29 mouse cellular contexts compared by ENCODE assay signal in genomic region chr3:109672925-109673324, GRCm38 (mm10).
DNase-seq lines count a peak whose midpoint lies in the region; ATAC-seq and TF ChIP-seq lines count a peak whose summit lies in the region.
"Had no signal": no experiment of that assay in that cellular context is flagged by ENCODE, and none has a peak within 500 bp of the region (broad histone marks: within the 10 kb centered on the region; RNA-seq: fewer than 3 reads in every experiment).

No protein-coding gene starts in this region.

- H3K4me1 ChIP-seq in limb, embryonic 14.5 days (ENCODE audit: control insufficient read depth, insufficient read depth, low read length) = no peaks in the 10 kb centered on the region
- no peaks in the 10 kb centered on the region for H3K4me1 ChIP-seq in limb, embryonic 10.5 days
- no peaks in the 10 kb centered on the region for H3K4me1 ChIP-seq in midbrain, embryonic 15.5 days
- H3K4me1 ChIP-seq: embryonic facial prominence, embryonic 15.5 days; heart, embryonic 12.5 days; heart, embryonic 15.5 days; hindbrain, embryonic 10.5 days; hindbrain, embryonic 13.5 days had no signal

- H3K9me3 ChIP-seq in limb, embryonic 14.5 days (ENCODE audit: control insufficient read depth, low read length) = no peaks in the 10 kb centered on the region
- H3K9me3 ChIP-seq in limb, embryonic 10.5 days (replicated peaks) = no peaks in the 10 kb centered on the region
- H3K9me3 ChIP-seq in midbrain, embryonic 15.5 days = no peaks in the 10 kb centered on the region
- H3K9me3 ChIP-seq: embryonic facial prominence, embryonic 15.5 days; heart, embryonic 12.5 days; heart, embryonic 15.5 days; hindbrain, embryonic 10.5 days; hindbrain, embryonic 13.5 days had no signal

- ATAC-seq in limb, embryonic 14.5 days (ENCODE audit: low FRiP score, low read depth) = no peak
- ATAC-seq in midbrain, embryonic 15.5 days (replicated peaks) = no peak
- ATAC-seq: forebrain, embryonic 14.5 days; forebrain, postnatal 0 days; hindbrain, embryonic 16.5 days had no signal

- H3K27me3 ChIP-seq in limb, embryonic 14.5 days (ENCODE audit: control insufficient read depth, insufficient read depth, low read length) = no peaks in the 10 kb centered on the region
- no peaks in the 10 kb centered on the region for H3K27me3 ChIP-seq in limb, embryonic 10.5 days (ENCODE audit: low read depth, poor library complexity, severe bottlenecking)
- H3K27me3 ChIP-seq in midbrain, embryonic 15.5 days (replicated peaks) = no peaks in the 10 kb centered on the region
- H3K27me3 ChIP-seq: CH12.LX; embryonic facial prominence, embryonic 15.5 days; heart, embryonic 12.5 days; heart, embryonic 15.5 days; hindbrain, embryonic 13.5 days had no signal

- no peak overlapping the region for H3K9ac ChIP-seq in limb, embryonic 14.5 days (ENCODE audit: low read depth, low read length, severe bottlenecking)
- no peak overlapping the region for H3K9ac ChIP-seq in midbrain, embryonic 15.5 days
- H3K9ac ChIP-seq: embryonic facial prominence, embryonic 15.5 days; forebrain, postnatal 0 days; heart, embryonic 12.5 days; heart, embryonic 15.5 days; hindbrain, embryonic 13.5 days had no signal

- no peak overlapping the region for H3K4me2 ChIP-seq in limb, embryonic 14.5 days (replicated peaks; ENCODE audit: low read depth, low read length, severe bottlenecking)
- H3K4me2 ChIP-seq in midbrain, embryonic 15.5 days = no peak overlapping the region
- H3K4me2 ChIP-seq: embryonic facial prominence, embryonic 15.5 days; heart, embryonic 12.5 days; heart, embryonic 15.5 days; hindbrain, embryonic 13.5 days had no signal

- H3K27ac ChIP-seq in limb, embryonic 14.5 days (replicated peaks; ENCODE audit: low read depth, low read length) = no peak overlapping the region
- no peak overlapping the region for H3K27ac ChIP-seq in limb, embryonic 10.5 days
- H3K27ac ChIP-seq in midbrain, embryonic 15.5 days = no peak overlapping the region
- H3K27ac ChIP-seq: embryonic facial prominence, embryonic 15.5 days; gastrocnemius, adult 2 months; heart, embryonic 15.5 days; hindbrain, embryonic 10.5 days; hindbrain, embryonic 13.5 days had no signal

- WGBS in limb, embryonic 14.5 days = 56% methylated on average over 1 of the region's 1 CpGs
- WGBS in limb, embryonic 10.5 days = 96% methylated on average over 1 of the region's 1 CpGs
- WGBS in midbrain, embryonic 15.5 days = 89% methylated on average over 1 of the region's 1 CpGs

- peak; percentile 53 for DNase-seq in limb, embryonic 14.5 days (ENCODE audit: low spot score)
- DNase-seq in limb, embryonic 10.5 days (ENCODE audit: low spot score) = no peak
- DNase-seq in 3T3-L1 (ENCODE audit: low read depth, low spot score) = peak; percentile 31
- peak; percentile 5 for DNase-seq in 416B (ENCODE audit: low read depth)
- no peak for DNase-seq in gastrocnemius, postnatal 10 days
- DNase-seq: adrenal gland, adult 2 months; adrenal gland, postnatal 25 days; B cell, adult 2 months; cerebellum, adult 11-12 months; cerebellum, adult 8-10 months; cerebellum, postnatal 10 days; cerebellum, postnatal 36 days; embryo, embryonic 11 days; forebrain, postnatal 0 days; gastrocnemius, adult 2 months; gastrocnemius, postnatal 25 days; heart, adult 18-20 months; heart, postnatal 10 days; heart, postnatal 36 days had no signal

- no peaks in the 10 kb centered on the region for H3K36me3 ChIP-seq in limb, embryonic 14.5 days (ENCODE audit: control insufficient read depth, insufficient read depth, low read length)
- H3K36me3 ChIP-seq in limb, embryonic 10.5 days = no peaks in the 10 kb centered on the region
- no peaks in the 10 kb centered on the region for H3K36me3 ChIP-seq in midbrain, embryonic 15.5 days (replicated peaks)
- H3K36me3 ChIP-seq: embryonic facial prominence, embryonic 15.5 days; G1E; heart, embryonic 12.5 days; heart, embryonic 15.5 days; hindbrain, embryonic 10.5 days; hindbrain, embryonic 13.5 days had no signal

- TF ChIP-seq POLR2A in limb, embryonic 14.5 days (IDR thresholded peaks at IDR 0.05; ENCODE audit: borderline replicate concordance, extremely low read depth, insufficient read depth, insufficient read length) = no peak

- H3K4me3 ChIP-seq in limb, embryonic 14.5 days (replicated peaks; ENCODE audit: low read length) = no peak overlapping the region
- no peak overlapping the region for H3K4me3 ChIP-seq in limb, embryonic 10.5 days
- H3K4me3 ChIP-seq in midbrain, embryonic 15.5 days = no peak overlapping the region
- H3K4me3 ChIP-seq: embryonic facial prominence, embryonic 15.5 days; gastrocnemius, adult 2 months; heart, embryonic 12.5 days; heart, embryonic 15.5 days; hindbrain, embryonic 10.5 days; hindbrain, embryonic 13.5 days had no signal

Comparison
In these comparisons a context has a peak if more than half of its experiments do, and no peak if none do; other contexts are left out.
1. DNase-seq: peak in limb, embryonic 14.5 days (single experiment), 3T3-L1 (single experiment) and 416B (single experiment); none in limb, embryonic 10.5 days (single experiment) and gastrocnemius, postnatal 10 days (single experiment).